Mouse (Mus musculus) intestine, postnatal 0 days (tissue): ENCODE results near the gene 4931414P19Rik. TPM values are rescaled to one million over a fixed set of nuclear protein-coding genes. Genes with fewer than 3 reads are reported as not detected.

ENCODE experiments used
- ATAC-seq: fragments of 200-750 bp; cut with Nextera tagmentation; 2 replicates; pipeline ENCODE4 v1.8.0; 2017; ENCODE audit warnings: mild to moderate bottlenecking, moderate TSS enrichment, moderate library complexity
- H3K27ac ChIP-seq: fragments of 300-500 bp; sonication (generic); 2 replicates; pipeline ENCODE4 v1.5.1; 2014; ENCODE audit warnings: mild to moderate bottlenecking, low read depth, low read length, moderate library complexity
- H3K27me3 ChIP-seq: fragments of 300-500 bp; sonication (generic); replicated peaks from 2 replicates; pipeline ENCODE4 v1.6.1; 2014; ENCODE audit warnings: low read length, mixed read lengths; ENCODE audit not compliant: control insufficient read depth, insufficient read depth
- H3K36me3 ChIP-seq: fragments of 300-500 bp; sonication (generic); 2 replicates; pipeline ENCODE4 v1.6.1; 2014; ENCODE audit warnings: mild to moderate bottlenecking, moderate library complexity; ENCODE audit not compliant: control insufficient read depth, insufficient read depth
- H3K4me1 ChIP-seq: fragments of 300-500 bp; sonication (generic); replicated peaks from 2 replicates; pipeline ENCODE4 v1.6.1; 2014; ENCODE audit warnings: antibody characterized with exemption, low read length, mixed read lengths; ENCODE audit not compliant: control insufficient read depth, insufficient read depth
- H3K4me2 ChIP-seq: fragments of 300-500 bp; sonication (generic); replicated peaks from 2 replicates; pipeline ENCODE4 v1.6.1; 2014; ENCODE audit warnings: low read depth, mild to moderate bottlenecking, moderate library complexity
- H3K4me3 ChIP-seq: fragments of 300-500 bp; sonication (generic); 2 replicates; pipeline ENCODE4 v1.5.1; 2014; ENCODE audit warnings: low read depth, low read length
- H3K9ac ChIP-seq: fragments of 300-500 bp; sonication (generic); 2 replicates; pipeline ENCODE4 v1.6.1; 2014; ENCODE audit warnings: mild to moderate bottlenecking, low read depth, low read length
- H3K9me3 ChIP-seq: fragments of 300-500 bp; sonication (generic); 2 replicates; pipeline ENCODE4 v1.6.1; 2016; ENCODE audit warnings: mixed run types; ENCODE audit not compliant: control insufficient read depth
- CTCF ChIP-seq: sonication (generic); IDR thresholded peaks from 2 replicates; pipeline ENCODE4 v1.5.1; 2016; ENCODE audit warnings: low read depth, mild to moderate bottlenecking, control low read depth, antibody characterized with exemption, moderate library complexity
- WGBS: fragments of 180-500 bp; shearing (Covaris S2); extraction: QIAGEN DNeasy Blood & Tissue Kit; methylation state at CpG from one replicate; pipeline ENCODE4 v1.1.7; 2014; 5-methylcytosine and 5-hydroxymethylcytosine counted together
- polyA plus RNA-seq: library from polyadenylated mRNA; unstranded; fragments of >200 nt; fragmentation: Nextera tagmentation; extraction: Ambion mirVana; gene quantifications from 2 replicates; pipeline ENCODE4 v1.2.1, GENCODE M21; 2015

Gene 4931414P19Rik
- polyA plus RNA-seq, 1 experiment from 2014 or later: 2.9 TPM

GRCm38 (mm10) chr14:54597084-54597483, 8.7 kb downstream of the 4931414P19Rik start:
- peak; percentile 70 for TF ChIP-seq CTCF
- H3K9me3 ChIP-seq: no peaks in the 10 kb centered on the region
- H3K36me3 ChIP-seq: peaks cover 13% of the 10 kb centered on the region
- 78% methylated on average over 7 of the region's 7 CpGs for WGBS
- ATAC-seq: no peak
- H3K27ac ChIP-seq: no peak overlapping the region
- H3K4me2 ChIP-seq: no peak overlapping the region
- H3K4me3 ChIP-seq: no peak overlapping the region
- no peaks in the 10 kb centered on the region for H3K4me1 ChIP-seq
- no peaks in the 10 kb centered on the region for H3K27me3 ChIP-seq
- H3K9ac ChIP-seq: no peak overlapping the region

- no peak for ATAC-seq
- TF ChIP-seq CTCF: no peak
- Histone ChIP-seq H3K36me3 (peaks cover 20% of the 10 kb centered on the region), H3K4me2 (no peak overlapping the region), H3K9ac (no peak overlapping the region), H3K9me3 (no peaks in the 10 kb centered on the region), H3K4me3 (no peak overlapping the region), H3K27me3 (no peaks in the 10 kb centered on the region), H3K27ac (no peak overlapping the region), H3K4me1 (no peaks in the 10 kb centered on the region)
- WGBS: 78% methylated on average over 28 of the region's 28 CpGs
These were observed 11.0 kb downstream of the 4931414P19Rik start for GRCm38 (mm10) chr14:54594631-54595414.

GRCm38 (mm10) chr14:54594055-54594454, 11.7 kb downstream of the 4931414P19Rik start:
- peaks cover 20% of the 10 kb centered on the region for H3K36me3 ChIP-seq
- H3K9ac ChIP-seq: no peak overlapping the region
- no peaks in the 10 kb centered on the region for H3K4me1 ChIP-seq
- H3K4me2 ChIP-seq: no peak overlapping the region
- TF ChIP-seq CTCF: peak; percentile 46
- 89% methylated on average over 3 of the region's 3 CpGs for WGBS
- H3K27ac ChIP-seq: no peak overlapping the region
- H3K27me3 ChIP-seq: no peaks in the 10 kb centered on the region
- H3K4me3 ChIP-seq: no peak overlapping the region
- no peaks in the 10 kb centered on the region for H3K9me3 ChIP-seq
- ATAC-seq: no peak

- Histone ChIP-seq H3K9ac (no peak overlapping the region), H3K4me2 (no peak overlapping the region), H3K27me3 (no peaks in the 10 kb centered on the region), H3K27ac (no peak overlapping the region), H3K9me3 (no peaks in the 10 kb centered on the region), H3K4me3 (no peak overlapping the region), H3K4me1 (no peaks in the 10 kb centered on the region), H3K36me3 (peaks cover 20% of the 10 kb centered on the region)
- no peak for TF ChIP-seq CTCF
- ATAC-seq: no peak
- 61% methylated on average over 10 of the region's 10 CpGs for WGBS
These were observed 13.4 kb downstream of the 4931414P19Rik start for GRCm38 (mm10) chr14:54592319-54592934.

GRCm38 (mm10) chr14:54591056-54591455, 14.7 kb downstream of the 4931414P19Rik start:
- no peaks in the 10 kb centered on the region for H3K27me3 ChIP-seq
- no peaks in the 10 kb centered on the region for H3K4me1 ChIP-seq
- no peak for TF ChIP-seq CTCF
- 92% methylated on average over 16 of the region's 16 CpGs for WGBS
- H3K36me3 ChIP-seq: peaks cover 17% of the 10 kb centered on the region
- no peaks in the 10 kb centered on the region for H3K9me3 ChIP-seq
- no peak for ATAC-seq
- no peak overlapping the region for H3K9ac ChIP-seq
- no peak overlapping the region for H3K4me3 ChIP-seq
- no peak overlapping the region for H3K4me2 ChIP-seq
- H3K27ac ChIP-seq: no peak overlapping the region

GRCm38 (mm10) chr14:54583681-54584338, 22.0 kb downstream of the 4931414P19Rik start:
- H3K9ac ChIP-seq: no peak overlapping the region
- no peaks in the 10 kb centered on the region for H3K27me3 ChIP-seq
- H3K9me3 ChIP-seq: no peaks in the 10 kb centered on the region
- H3K4me2 ChIP-seq: no peak overlapping the region
- peak overlapping the region; percentile 41; the same call in 1 of the 2 replicates for H3K27ac ChIP-seq
- H3K36me3 ChIP-seq: peaks cover 3% of the 10 kb centered on the region; the same call in 1 of the 2 replicates
- TF ChIP-seq CTCF: peak; percentile 84
- H3K4me1 ChIP-seq: no peaks in the 10 kb centered on the region
- 28% methylated on average over 7 of the region's 7 CpGs for WGBS
- ATAC-seq: peak; percentile 17; the same call in 1 of the 2 replicates
- H3K4me3 ChIP-seq: no peak overlapping the region
